Mouse (Mus musculus) heart, adult 2 months (tissue): Measurements from ENCODE around the gene Dpf2. TPM values are rescaled to one million over a fixed set of nuclear protein-coding genes. Genes with fewer than 3 reads are reported as not detected.

Experiments used
- DNase-seq, 2 experiments: peaks; one replicate each; pipeline ENCODE4 v3.0.0; 2021
- H3K27ac ChIP-seq: fragments of 200-600 bp; 2 replicates; pipeline ENCODE4 v1.8.1; 2022
- H3K27me3 ChIP-seq: fragments of 200-500 bp; 2 replicates; pipeline ENCODE4 v1.6.1; 2012; ENCODE audit warnings: mild to moderate bottlenecking, low read length, inconsistent platforms, mixed read lengths; ENCODE audit not compliant: control insufficient read depth, insufficient read depth
- H3K36me3 ChIP-seq: fragments of 200-500 bp; 2 replicates; pipeline ENCODE4 v1.6.1; 2012; ENCODE audit warnings: low read length, inconsistent platforms; ENCODE audit not compliant: control insufficient read depth, insufficient read depth
- H3K4me1 ChIP-seq: fragments of 200-500 bp; 2 replicates; pipeline ENCODE4 v1.6.1; 2011; ENCODE audit warnings: low read length; ENCODE audit not compliant: control insufficient read depth, insufficient read depth
- H3K4me3 ChIP-seq: fragments of 200-600 bp; 2 replicates; pipeline ENCODE4 v1.8.1; 2022
- H3K79me2 ChIP-seq: fragments of 200-500 bp; replicated peaks from 2 replicates; pipeline ENCODE4 v1.6.1; 2012; ENCODE audit warnings: mild to moderate bottlenecking, inconsistent platforms, low read length, moderate library complexity, mixed read lengths; ENCODE audit not compliant: control insufficient read depth, insufficient read depth
- H3K9ac ChIP-seq: fragments of 200-500 bp; 2 replicates; pipeline ENCODE4 v1.6.1; 2012; ENCODE audit warnings: low read depth, mild to moderate bottlenecking, control low read depth, inconsistent platforms, low read length, mixed read lengths
- CTCF ChIP-seq: fragments of 200-600 bp; IDR thresholded peaks from 2 replicates; pipeline ENCODE4 v1.8.1; 2022; ENCODE audit warnings: antibody characterized with exemption, mild to moderate bottlenecking, moderate library complexity
- EP300 ChIP-seq: fragments of 200-500 bp; IDR thresholded peaks from 2 replicates; pipeline ENCODE4 v1.6.1; 2011; ENCODE audit warnings: low read depth, low read length, control low read depth; ENCODE audit not compliant: insufficient read depth
- POLR2A ChIP-seq: fragments of 200-500 bp; IDR thresholded peaks from 2 replicates; pipeline ENCODE4 v1.6.1; 2011; ENCODE audit warnings: mild to moderate bottlenecking, low read depth, low read length, control low read depth; ENCODE audit not compliant: insufficient read depth
- WGBS: fragments of 180-500 bp; shearing (Covaris S2); methylation state at CpG from one replicate; pipeline ENCODE4 v1.1.7; 2018; 5-methylcytosine and 5-hydroxymethylcytosine counted together
- intact Hi-C: fragments of 180-260 bp; cut with DNase I; formaldehyde crosslinking; loops from one replicate; pipeline ENCODE4 v1.15.1; 2025
- polyA plus RNA-seq: library from polyadenylated mRNA; depleted of rRNA; stranded (reverse); fragments of >200 nt; gene quantifications from 2 replicates; pipeline ENCODE4 v1.2.3, GENCODE M21; 2012
- total RNA-seq, 2 experiments: library from RNA; stranded (reverse); gene quantifications; 2 replicates each; pipeline ENCODE4 v1.2.3; 2021

The Dpf2 gene
- total and polyA plus RNA-seq, 3 experiments, result 71.8 to 83.5 (median 82.3) TPM

- peaks cover 2% of the 10 kb centered on the region; the same call in 1 of the 2 replicates for H3K79me2 ChIP-seq
- TF ChIP-seq EP300, result no peak
- TF ChIP-seq POLR2A, result no peak
- no peak for TF ChIP-seq CTCF
- intact Hi-C loops, result no loop called here
- H3K4me1 ChIP-seq, result peaks cover 13% of the 10 kb centered on the region
- WGBS, result 65% methylated on average over 4 of the region's 4 CpGs
- no peak overlapping the region for H3K27ac ChIP-seq
- no peaks in the 10 kb centered on the region for H3K27me3 ChIP-seq
- DNase-seq, result no peak
- no peaks in the 10 kb centered on the region for H3K36me3 ChIP-seq
- no peak overlapping the region; the same call in 1 of the 2 replicates for H3K9ac ChIP-seq
- H3K4me3 ChIP-seq, result no peak overlapping the region
Measured at GRCm38 (mm10) chr19:5872528-5872927, 40.3 kb downstream of the Dpf2 start.

- no peak for TF ChIP-seq CTCF
- TF ChIP-seq POLR2A, result no peak
- no peak for TF ChIP-seq EP300
- 40% methylated on average over 6 of the region's 6 CpGs for WGBS
- intact Hi-C loops, result loop anchor here (2.0 kb wide), 1 partner anchor 15 kb away; no protein-coding TSS in a partner anchor
- DNase-seq, result no peak
- Histone ChIP-seq H3K4me1 (peaks cover 9% of the 10 kb centered on the region), H3K4me3 (no peak overlapping the region), H3K27ac (no peak overlapping the region; the same call in none of the 2 replicates), H3K79me2 (peaks cover 2% of the 10 kb centered on the region; the same call in 1 of the 2 replicates), H3K9ac (peak overlapping the region; percentile 24; the same call in 1 of the 2 replicates), H3K27me3 (no peaks in the 10 kb centered on the region), H3K36me3 (no peaks in the 10 kb centered on the region)
Measured at GRCm38 (mm10) chr19:5871683-5872082, 41.1 kb downstream of the Dpf2 start.

- intact Hi-C loops, result loop anchor here (2.0 kb wide), 1 partner anchor 14 kb away; no protein-coding TSS in a partner anchor
- WGBS, result 17% methylated on average over 7 of the region's 7 CpGs
- peak; percentile 43 to 51 for DNase-seq
- Histone ChIP-seq H3K9ac (peak overlapping the region; percentile 28), H3K27ac (peak overlapping the region; percentile 51), H3K36me3 (no peaks in the 10 kb centered on the region), H3K4me3 (no peak overlapping the region), H3K4me1 (peaks cover 9% of the 10 kb centered on the region), H3K79me2 (peaks cover 2% of the 10 kb centered on the region; the same call in 1 of the 2 replicates), H3K27me3 (no peaks in the 10 kb centered on the region)
- TF ChIP-seq EP300, result no peak
- TF ChIP-seq CTCF, result no peak
- no peak for TF ChIP-seq POLR2A
Measured at GRCm38 (mm10) chr19:5871273-5871672, 41.5 kb downstream of the Dpf2 start.

- no peaks in the 10 kb centered on the region for H3K27me3 ChIP-seq
- DNase-seq, result no peak
- no peak for TF ChIP-seq CTCF
- TF ChIP-seq EP300, result no peak
- TF ChIP-seq POLR2A, result no peak
- H3K36me3 ChIP-seq, result no peaks in the 10 kb centered on the region
- no peak overlapping the region for H3K9ac ChIP-seq
- H3K4me1 ChIP-seq, result peaks cover 6% of the 10 kb centered on the region; the same call in 1 of the 2 replicates
- H3K27ac ChIP-seq, result no peak overlapping the region
- H3K79me2 ChIP-seq, result peaks cover 1% of the 10 kb centered on the region; the same call in 1 of the 2 replicates
- intact Hi-C loops, result loop anchor here (5.0 kb wide), 1 partner anchor 171 kb away; no protein-coding TSS in a partner anchor
- no peak overlapping the region for H3K4me3 ChIP-seq
- 77% methylated on average over 6 of the region's 6 CpGs for WGBS
Measured at GRCm38 (mm10) chr19:5868096-5868495, 44.7 kb downstream of the Dpf2 start.

- Histone ChIP-seq H3K27ac (no peak overlapping the region), H3K4me1 (no peaks in the 10 kb centered on the region), H3K36me3 (no peaks in the 10 kb centered on the region), H3K4me3 (no peak overlapping the region), H3K9ac (no peak overlapping the region), H3K27me3 (no peaks in the 10 kb centered on the region), H3K79me2 (no peaks in the 10 kb centered on the region)
- DNase-seq, result no peak
- TF ChIP-seq CTCF (no peak), EP300 (no peak), POLR2A (no peak)
- intact Hi-C loops, result loop anchor here (5.0 kb wide), 1 partner anchor 168 kb away; no protein-coding TSS in a partner anchor
- WGBS, result 85% methylated on average over 20 of the region's 20 CpGs
Measured at GRCm38 (mm10) chr19:5864710-5865398, 48.0 kb downstream of the Dpf2 start.

GRCm38 (mm10) chr19:5863776-5864175, 49.0 kb downstream of the Dpf2 start:
- intact Hi-C loops, result no loop called here
- no peak overlapping the region for H3K9ac ChIP-seq

More at GRCm38 (mm10) chr19:5863776-5864175, 49.0 kb downstream of the Dpf2 start:
- no peaks in the 10 kb centered on the region; the same call in 1 of the 2 replicates for H3K79me2 ChIP-seq
- no peaks in the 10 kb centered on the region for H3K27me3 ChIP-seq
- no peaks in the 10 kb centered on the region for H3K36me3 ChIP-seq
- TF ChIP-seq EP300 (no peak), POLR2A (no peak), CTCF (no peak)
- H3K4me3 ChIP-seq, result no peak overlapping the region
- no peak overlapping the region for H3K27ac ChIP-seq
- no peak for DNase-seq
- 92% methylated on average over 5 of the region's 5 CpGs for WGBS
- H3K4me1 ChIP-seq, result no peaks in the 10 kb centered on the region
